Mouse (Mus musculus) forebrain, embryonic 16.5 days (tissue): ENCODE data around the gene Tmem238. TPM values are rescaled to one million over a fixed set of nuclear protein-coding genes. Genes with fewer than 3 reads are reported as not detected.
"Not testable (repeated sequence)": the region's sequence is repeated elsewhere in the genome, so short reads cannot be mapped to it uniquely, and the experiment has no call there.

Source experiments
- ATAC-seq: fragments of 200-750 bp; cut with Nextera tagmentation; 2 replicates; pipeline ENCODE4 v1.8.0; 2017; ENCODE audit warnings: mild to moderate bottlenecking, moderate library complexity
- H3K27ac ChIP-seq: fragments of 300-500 bp; sonication (generic); 2 replicates; pipeline ENCODE4 v1.5.1; 2014; ENCODE audit warnings: low read length, control low read depth
- H3K27me3 ChIP-seq: fragments of 300-500 bp; sonication (generic); replicated peaks from 2 replicates; pipeline ENCODE4 v1.6.1; 2014; ENCODE audit warnings: low read length; ENCODE audit not compliant: control insufficient read depth, insufficient read depth
- H3K36me3 ChIP-seq: fragments of 300-500 bp; sonication (generic); 2 replicates; pipeline ENCODE4 v1.6.1; 2014; ENCODE audit not compliant: control insufficient read depth, insufficient read depth
- H3K4me1 ChIP-seq: fragments of 300-500 bp; sonication (generic); replicated peaks from 2 replicates; pipeline ENCODE4 v1.6.1; 2014; ENCODE audit warnings: low read length; ENCODE audit not compliant: control insufficient read depth, insufficient read depth
- H3K4me2 ChIP-seq: fragments of 300-500 bp; sonication (generic); 2 replicates; pipeline ENCODE4 v1.6.1; 2014; ENCODE audit warnings: mild to moderate bottlenecking, low read length, control low read depth
- H3K4me3 ChIP-seq: fragments of 300-500 bp; sonication (generic); replicated peaks from 2 replicates; pipeline ENCODE4 v1.5.1; 2014; ENCODE audit warnings: mild to moderate bottlenecking, low read length, control low read depth
- H3K9ac ChIP-seq: fragments of 300-500 bp; sonication (generic); replicated peaks from 2 replicates; pipeline ENCODE4 v1.6.1; 2014; ENCODE audit warnings: low read depth, low read length, control low read depth
- H3K9me3 ChIP-seq: fragments of 300-500 bp; sonication (generic); 2 replicates; pipeline ENCODE4 v1.6.1; 2016; ENCODE audit warnings: low read length; ENCODE audit not compliant: control insufficient read depth
- WGBS: fragments of 180-500 bp; shearing (Covaris S2); extraction: QIAGEN DNeasy Blood & Tissue Kit; methylation state at CpG from one replicate; pipeline ENCODE4 v1.1.7; 2014; 5-methylcytosine and 5-hydroxymethylcytosine counted together
- polyA plus RNA-seq: library from polyadenylated mRNA; unstranded; fragments of >200 nt; fragmentation: Nextera tagmentation; extraction: Ambion mirVana; gene quantifications from 2 replicates; pipeline ENCODE4 v1.2.1, GENCODE M21; 2015

Tmem238 gene
- 3.3 and 4.1 TPM in 2 replicates for polyA plus RNA-seq

DNA sequence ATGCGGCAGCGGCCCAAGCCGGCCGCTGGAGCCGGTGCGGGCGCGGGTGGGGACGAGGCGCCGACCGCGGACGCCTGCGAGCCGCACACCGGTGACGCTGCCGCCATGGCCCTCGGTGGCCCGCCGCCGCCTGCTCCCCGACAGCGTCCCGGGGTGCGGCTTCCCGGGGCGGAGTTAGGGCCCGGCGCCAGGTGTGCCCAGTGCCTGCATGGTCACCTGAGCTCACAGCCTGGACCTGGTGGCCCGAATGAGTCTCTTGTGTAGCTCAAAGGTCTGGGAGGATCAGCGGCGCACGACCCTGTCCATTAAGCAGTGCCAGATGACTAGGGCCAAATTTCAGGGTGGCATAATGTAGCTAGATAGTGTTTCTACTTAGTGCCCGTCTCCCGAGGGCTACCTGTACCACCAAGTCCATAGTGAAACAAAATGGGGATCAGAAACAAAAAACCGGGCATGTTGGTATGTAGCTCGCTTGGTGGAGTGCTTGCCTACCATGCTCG, at the start of gene Tmem238:
Tmem238 (minus strand) TSS at position 221 of the 500 bp plus-strand sequence.
- peak within 1 kb of the TSS; percentile 35; the same call in 1 of the 2 replicates for H3K27ac ChIP-seq
- H3K9ac ChIP-seq: peak within 1 kb of the TSS; percentile 66
- peaks cover 9% of the 10 kb centered on the region for H3K27me3 ChIP-seq
- peaks cover 2% of the 10 kb centered on the region; the same call in 1 of the 2 replicates for H3K36me3 ChIP-seq
- peaks cover 26% of the 10 kb centered on the region for H3K4me1 ChIP-seq
- H3K4me2 ChIP-seq: peak within 1 kb of the TSS; percentile 92
- WGBS: 8% methylated on average over 40 of the region's 40 CpGs
- H3K9me3 ChIP-seq: no peaks in the 10 kb centered on the region
- H3K4me3 ChIP-seq: peak within 1 kb of the TSS; percentile 61
- ATAC-seq: no peak

- no peaks in the 10 kb centered on the region for H3K9me3 ChIP-seq
- no peak overlapping the region for H3K4me3 ChIP-seq
- whole genome bisulfite sequencing: 7% methylated on average over 1 of the region's 1 CpGs
- no peaks in the 10 kb centered on the region for H3K36me3 ChIP-seq
- peaks cover 16% of the 10 kb centered on the region for H3K4me1 ChIP-seq
- no peak for ATAC-seq
- no peak overlapping the region for H3K4me2 ChIP-seq
- H3K9ac ChIP-seq: no peak overlapping the region
- H3K27me3 ChIP-seq: 0 out of 2 replicates have a peak, but pooled peaks cover 2% of the 10 kb centered on the region
- no peak overlapping the region for H3K27ac ChIP-seq
These were observed 48.2 kb upstream of the Tmem238 start for GRCm38 (mm10) chr7:4837639-4838038.

DNA sequence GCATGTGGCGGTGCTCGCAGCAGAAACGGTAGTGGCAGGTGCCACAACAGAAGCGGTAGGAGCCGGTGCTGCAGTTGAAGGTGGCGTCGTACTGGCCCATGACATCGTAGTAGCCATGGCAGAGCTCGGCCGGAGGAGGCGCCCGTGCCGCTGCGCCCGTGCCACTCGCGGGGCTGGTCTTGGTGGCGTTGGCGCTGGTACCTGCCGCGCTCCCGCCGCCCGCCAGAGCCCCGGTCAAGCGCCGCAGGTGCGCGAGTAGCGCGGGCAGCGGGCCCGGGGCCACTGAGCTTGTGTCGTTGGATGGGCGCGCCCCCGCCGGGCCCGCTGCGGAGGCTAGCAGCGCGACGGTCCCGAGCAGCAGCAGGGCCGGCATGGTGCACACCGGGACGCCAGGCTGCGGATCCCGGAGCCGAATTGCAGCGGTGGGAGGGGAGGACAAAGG, 46.9 kb upstream of the Tmem238 start:
- Histone ChIP-seq H3K9me3 (no peaks in the 10 kb centered on the region), H3K36me3 (no peaks in the 10 kb centered on the region), H3K4me1 (peaks cover 6% of the 10 kb centered on the region), H3K9ac (peak overlapping the region; percentile 67), H3K27me3 (no peaks in the 10 kb centered on the region), H3K27ac (peak overlapping the region; percentile 49), H3K4me3 (peak overlapping the region; percentile 62), H3K4me2 (peak overlapping the region; percentile 73)
- WGBS: under 1% methylated on average over 51 of the region's 51 CpGs
- ATAC-seq: peak; percentile 88

- H3K27me3 ChIP-seq: no peaks in the 10 kb centered on the region
- peaks cover 6% of the 10 kb centered on the region for H3K4me1 ChIP-seq
- peak; percentile 11; the same call in 1 of the 2 replicates for ATAC-seq
- 4% methylated on average over 33 of the region's 34 CpGs for WGBS
- H3K27ac ChIP-seq: peak overlapping the region; percentile 49
- H3K4me3 ChIP-seq: peak overlapping the region; percentile 62
- H3K9ac ChIP-seq: peak overlapping the region; percentile 67
- no peaks in the 10 kb centered on the region for H3K36me3 ChIP-seq
- no peaks in the 10 kb centered on the region for H3K9me3 ChIP-seq
- peak overlapping the region; percentile 73 for H3K4me2 ChIP-seq
These were observed 46.3 kb upstream of the Tmem238 start for GRCm38 (mm10) chr7:4835631-4836327.

DNA sequence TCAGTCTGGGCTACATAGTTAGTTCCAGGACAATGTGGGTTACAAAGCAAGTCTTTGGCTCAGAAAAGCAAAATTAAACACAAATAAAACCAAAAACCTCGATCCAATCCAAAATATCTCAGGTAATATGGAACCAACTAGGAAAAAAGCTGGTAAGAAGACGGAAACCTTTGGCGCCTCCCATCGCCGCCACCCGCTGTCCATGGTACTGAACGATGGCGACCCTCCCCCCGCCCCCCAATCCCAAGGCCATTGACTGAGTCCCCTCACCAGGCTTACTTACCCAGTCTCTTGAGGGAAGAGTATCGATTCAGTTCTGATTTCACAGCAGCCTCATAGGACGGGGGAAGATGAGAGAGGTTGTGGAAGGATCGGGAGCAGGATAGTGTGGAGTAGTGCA, 41.0 kb upstream of the Tmem238 start:
- WGBS: 12% methylated on average over 12 of the region's 12 CpGs
- Histone ChIP-seq H3K27me3 (no peaks in the 10 kb centered on the region), H3K9ac (no peak overlapping the region), H3K36me3 (peaks cover 5% of the 10 kb centered on the region; the same call in 1 of the 2 replicates), H3K4me1 (no peaks in the 10 kb centered on the region), H3K4me3 (no peak overlapping the region), H3K4me2 (no peak overlapping the region), H3K9me3 (no peaks in the 10 kb centered on the region), H3K27ac (no peak overlapping the region)
- ATAC-seq: no peak

DNA sequence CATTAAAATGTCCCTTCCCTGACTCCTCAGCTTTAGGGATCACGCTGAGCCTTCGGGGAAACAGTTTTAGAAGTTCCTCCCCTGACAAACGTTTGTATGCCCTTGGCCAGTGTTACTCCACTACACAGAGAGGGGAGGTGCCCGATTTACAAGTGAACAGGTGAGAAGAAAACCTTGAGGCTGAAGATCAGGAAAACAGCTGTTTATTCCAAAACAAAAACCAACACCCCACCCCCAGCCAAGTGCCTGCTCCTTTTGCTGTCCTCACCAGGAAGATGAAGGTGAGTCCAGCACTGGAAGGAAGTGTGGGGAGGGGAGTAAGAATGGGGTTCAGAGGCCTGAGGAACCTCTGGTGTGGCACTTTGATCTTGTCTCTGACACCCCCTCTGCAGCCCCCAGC, 35.9 kb upstream of the Tmem238 start:
- no peaks in the 10 kb centered on the region for H3K9me3 ChIP-seq
- H3K4me2 ChIP-seq: no peak overlapping the region
- no peak overlapping the region for H3K4me3 ChIP-seq
- no peak for ATAC-seq
- no peak overlapping the region for H3K27ac ChIP-seq
- H3K27me3 ChIP-seq: no peaks in the 10 kb centered on the region
- no peaks in the 10 kb centered on the region for H3K4me1 ChIP-seq
- H3K36me3 ChIP-seq: peaks cover 5% of the 10 kb centered on the region; the same call in 1 of the 2 replicates
- H3K9ac ChIP-seq: no peak overlapping the region
- WGBS: 58% methylated on average over 4 of the region's 4 CpGs

- Histone ChIP-seq H3K27ac (no peak overlapping the region), H3K9ac (no peak overlapping the region), H3K4me2 (no peak overlapping the region), H3K4me1 (no peaks in the 10 kb centered on the region), H3K36me3 (0 out of 2 replicates have a peak, but pooled peaks cover 2% of the 10 kb centered on the region), H3K27me3 (no peaks in the 10 kb centered on the region), H3K4me3 (no peak overlapping the region), H3K9me3 (no peaks in the 10 kb centered on the region)
- WGBS: 72% methylated on average over 6 of the region's 6 CpGs
- ATAC-seq: no peak
These were observed 32.9 kb upstream of the Tmem238 start for GRCm38 (mm10) chr7:4822162-4822907.

DNA sequence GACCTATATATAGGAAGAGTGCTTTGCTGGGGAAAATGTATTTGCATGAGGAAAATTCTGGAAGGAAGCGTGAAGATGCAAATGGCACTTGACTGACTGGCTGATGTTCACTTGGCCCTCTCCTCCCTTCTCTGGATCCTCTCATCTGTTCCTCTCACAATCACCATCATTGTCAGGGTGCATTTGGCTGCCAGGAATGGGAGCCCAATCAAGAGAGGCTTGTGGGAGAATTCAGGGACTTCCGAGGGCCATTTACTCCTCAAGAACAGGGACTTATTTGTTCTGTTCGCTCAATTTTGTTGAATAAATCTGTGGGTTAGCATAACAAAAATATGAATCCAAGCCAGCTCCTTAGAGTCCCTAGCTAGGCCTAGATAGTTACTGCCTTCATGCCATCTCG, 32.2 kb upstream of the Tmem238 start:
- Histone ChIP-seq H3K27me3 (no peaks in the 10 kb centered on the region), H3K4me3 (no peak overlapping the region), H3K27ac (no peak overlapping the region), H3K4me1 (no peaks in the 10 kb centered on the region), H3K9ac (no peak overlapping the region), H3K9me3 (no peaks in the 10 kb centered on the region), H3K4me2 (no peak overlapping the region), H3K36me3 (no peaks in the 10 kb centered on the region)
- no peak for ATAC-seq
- 57% methylated on average over 4 of the region's 4 CpGs for WGBS

- not testable (repeated sequence) for H3K9me3 ChIP-seq, H3K9ac ChIP-seq, ATAC-seq, H3K27me3 ChIP-seq, H3K4me1 ChIP-seq, H3K27ac ChIP-seq, H3K4me2 ChIP-seq, H3K4me3 ChIP-seq, H3K36me3 ChIP-seq
- 92% methylated on average over 7 of the region's 7 CpGs for WGBS
These were observed 31.5 kb upstream of the Tmem238 start for GRCm38 (mm10) chr7:4820925-4821324.
